9 mouse cellular contexts compared by ENCODE assay signal in genomic region chr17:66416841-66417313, GRCm38 (mm10). TPM values are rescaled to one million over a fixed set of nuclear protein-coding genes. Genes with fewer than 3 reads are reported as not detected.
DNase-seq lines count a peak whose midpoint lies in the region; ATAC-seq and TF ChIP-seq lines count a peak whose summit lies in the region.
"Had no signal": no experiment of that assay in that cellular context is flagged by ENCODE, and none has a peak within 500 bp of the region (broad histone marks: within the 10 kb centered on the region; RNA-seq: fewer than 3 reads in every experiment).

No protein-coding gene starts in this region.

- H3K27ac ChIP-seq in forebrain, embryonic 11.5 days (ENCODE audit: low read depth, low read length), result peak overlapping the region; percentile 78
- no peak overlapping the region for H3K27ac ChIP-seq in intestine, embryonic 16.5 days (ENCODE audit: low read length)
- H3K27ac ChIP-seq in limb, embryonic 11.5 days (replicated peaks; ENCODE audit: low read depth, low read length), result peak overlapping the region; percentile 48
- H3K27ac ChIP-seq: heart, embryonic 15.5 days had no signal

- peaks cover 30% of the 10 kb centered on the region for H3K4me1 ChIP-seq in forebrain, embryonic 11.5 days (replicated peaks; ENCODE audit: control insufficient read depth, insufficient read depth, low read length)
- peaks cover 11% of the 10 kb centered on the region for H3K4me1 ChIP-seq in intestine, embryonic 16.5 days (ENCODE audit: control insufficient read depth, insufficient read depth, low read length)
- H3K4me1 ChIP-seq in limb, embryonic 11.5 days (ENCODE audit: control insufficient read depth, insufficient read depth, low read length), result peaks cover 24% of the 10 kb centered on the region
- H3K4me1 ChIP-seq: heart, embryonic 15.5 days had no signal

- DNase-seq in lung, adult 18-20 months, result peak; percentile 17 to 31
- no peak for DNase-seq in lung, postnatal 25 days (ENCODE audit: low spot score)
- DNase-seq in forebrain, embryonic 11.5 days (ENCODE audit: low spot score), result peak; percentile 64
- peak; percentile 85 for DNase-seq in limb, embryonic 11.5 days (ENCODE audit: low spot score)
- no peak for DNase-seq in spleen, adult 18-20 months
- DNase-seq in heart, postnatal 4 days, result no peak

- no peak for TF ChIP-seq POLR2A in myocyte (IDR thresholded peaks at IDR 0.05; ENCODE audit: insufficient read length, low read depth)

- 14% methylated on average over 14 of the region's 14 CpGs for WGBS in forebrain, embryonic 11.5 days
- WGBS in intestine, embryonic 16.5 days, result 18% methylated on average over 14 of the region's 14 CpGs
- 4% methylated on average over 14 of the region's 14 CpGs for WGBS in limb, embryonic 11.5 days

- H3K4me2 ChIP-seq in forebrain, embryonic 11.5 days (ENCODE audit: low read depth, low read length, severe bottlenecking), result peak overlapping the region; percentile 51
- peak overlapping the region; percentile 40 for H3K4me2 ChIP-seq in intestine, embryonic 16.5 days (ENCODE audit: low read depth, low read length)
- H3K4me2 ChIP-seq in limb, embryonic 11.5 days (ENCODE audit: low read depth, severe bottlenecking), result peak overlapping the region; percentile 47
- H3K4me2 ChIP-seq in myocyte (ENCODE audit: low read depth), result peak overlapping the region; percentile 80
- H3K4me2 ChIP-seq: heart, embryonic 15.5 days had no signal

- no peaks in the 10 kb centered on the region; the same call in 1 of the 2 replicates for H3K27me3 ChIP-seq in forebrain, embryonic 11.5 days (ENCODE audit: control insufficient read depth, insufficient read depth, low read length)
- no peaks in the 10 kb centered on the region for H3K27me3 ChIP-seq in intestine, embryonic 16.5 days (replicated peaks; ENCODE audit: control insufficient read depth, insufficient read depth, low read length)
- no peaks in the 10 kb centered on the region for H3K27me3 ChIP-seq in limb, embryonic 11.5 days (ENCODE audit: control insufficient read depth, insufficient read depth, low read length)
- H3K27me3 ChIP-seq in myocyte (ENCODE audit: control insufficient read depth, insufficient read depth, insufficient read length), result no peaks in the 10 kb centered on the region
- H3K27me3 ChIP-seq: heart, embryonic 15.5 days had no signal

- peak; percentile 55 for ATAC-seq in forebrain, embryonic 11.5 days (replicated peaks; ENCODE audit: low FRiP score)
- peak; percentile 59 for ATAC-seq in intestine, embryonic 16.5 days
- ATAC-seq in limb, embryonic 11.5 days (ENCODE audit: insufficient number of reproducible peaks, low FRiP score, low TSS enrichment, low read depth), result peak; percentile 84

- no peaks in the 10 kb centered on the region for H3K36me3 ChIP-seq in forebrain, embryonic 11.5 days (ENCODE audit: control insufficient read depth, insufficient read depth, low read length)
- no peaks in the 10 kb centered on the region for H3K36me3 ChIP-seq in intestine, embryonic 16.5 days (ENCODE audit: control insufficient read depth, insufficient read depth, low read length)
- no peaks in the 10 kb centered on the region for H3K36me3 ChIP-seq in limb, embryonic 11.5 days (ENCODE audit: control insufficient read depth, insufficient read depth, low read length)
- no peaks in the 10 kb centered on the region for H3K36me3 ChIP-seq in myocyte (ENCODE audit: control insufficient read depth, insufficient read depth)
- H3K36me3 ChIP-seq: heart, embryonic 15.5 days had no signal

- no peak overlapping the region for H3ac ChIP-seq in myocyte (ENCODE audit: control insufficient read depth, insufficient read length)

- H3K79me2 ChIP-seq in myocyte (ENCODE audit: control insufficient read depth, insufficient read depth), result peaks cover 4% of the 10 kb centered on the region

- peak overlapping the region; percentile 14; the same call in 1 of the 2 replicates for H3K4me3 ChIP-seq in forebrain, embryonic 11.5 days (ENCODE audit: low read depth, low read length)
- peak overlapping the region; percentile 31 for H3K4me3 ChIP-seq in intestine, embryonic 16.5 days (ENCODE audit: low read length)
- peak overlapping the region; percentile 14; the same call in 1 of the 2 replicates for H3K4me3 ChIP-seq in limb, embryonic 11.5 days (ENCODE audit: low read depth, low read length)
- peak overlapping the region; percentile 4 for H3K4me3 ChIP-seq in myocyte
- H3K4me3 ChIP-seq: heart, embryonic 15.5 days had no signal

- H3K9me3 ChIP-seq in forebrain, embryonic 11.5 days (ENCODE audit: control insufficient read depth, low read length), result no peaks in the 10 kb centered on the region
- no peaks in the 10 kb centered on the region for H3K9me3 ChIP-seq in intestine, embryonic 16.5 days (ENCODE audit: control insufficient read depth, low read length)
- no peaks in the 10 kb centered on the region for H3K9me3 ChIP-seq in limb, embryonic 11.5 days (ENCODE audit: control insufficient read depth, low read length)
- H3K9me3 ChIP-seq: heart, embryonic 15.5 days had no signal

- peak overlapping the region; percentile 12; the same call in 1 of the 2 replicates for H3K9ac ChIP-seq in forebrain, embryonic 11.5 days (ENCODE audit: low read length)
- H3K9ac ChIP-seq in intestine, embryonic 16.5 days (ENCODE audit: low read depth, low read length), result peak overlapping the region; percentile 29; the same call in 1 of the 2 replicates
- no peak overlapping the region for H3K9ac ChIP-seq in limb, embryonic 11.5 days (ENCODE audit: low read length)
- H3K9ac ChIP-seq: heart, embryonic 15.5 days had no signal

TF ChIP-seq in myocyte, 11 proteins besides CTCF, POLR2A, EP300 and RAD21:
- TF ChIP-seq MYOD1 (IDR thresholded peaks at IDR 0.05; ENCODE audit: control insufficient read depth in 1 of 3, insufficient read length in 2 of 3, low read depth in 2 of 3), result no peak
- TF ChIP-seq E2F4 (IDR thresholded peaks at IDR 0.05; ENCODE audit: insufficient read depth), result no peak
- no peak for TF ChIP-seq SRF (IDR thresholded peaks at IDR 0.05; ENCODE audit: control insufficient read depth, insufficient read length, low read depth)
- TF ChIP-seq REST (IDR thresholded peaks at IDR 0.05; ENCODE audit: insufficient read depth, insufficient read length), result no peak
- TF ChIP-seq MYOG (IDR thresholded peaks at IDR 0.05; ENCODE audit: control insufficient read depth in 1 of 3, insufficient read depth in 1 of 3, insufficient read length in 2 of 3, low read depth in 2 of 3), result no peak
- no peak for TF ChIP-seq TCF12 (IDR thresholded peaks at IDR 0.05; ENCODE audit: insufficient read depth, poor library complexity, severe bottlenecking)
- TF ChIP-seq CEBPB (IDR thresholded peaks at IDR 0.05; ENCODE audit: insufficient read depth, poor library complexity, severe bottlenecking), result no peak
- TF ChIP-seq POLR2AphosphoS2 (IDR thresholded peaks at IDR 0.05; ENCODE audit: insufficient read length, low read depth), result no peak
- TF ChIP-seq USF1 (IDR thresholded peaks at IDR 0.05; ENCODE audit: low read depth), result no peak
- no peak for TF ChIP-seq MAX (IDR thresholded peaks at IDR 0.05; ENCODE audit: low read depth)
- TF ChIP-seq TCF3 (IDR thresholded peaks at IDR 0.05; ENCODE audit: insufficient read length, low read depth), result no peak
TF ChIP-seq in myocyte: peak in this region for 0.

RNA-seq across cellular contexts. Expression of gene Mtcl1, which starts 32.7 kb away (rescaled TPM):
- polyA plus RNA-seq in forebrain, embryonic 11.5 days (2014; fragmentation: Nextera tagmentation; extraction: Ambion mirVana), result 40.0 and 47.3 TPM in 2 replicates
- polyA plus RNA-seq in intestine, embryonic 16.5 days (2015; fragmentation: Nextera tagmentation; extraction: Ambion mirVana), result 4.0 and 4.1 TPM in 2 replicates
- polyA plus RNA-seq in limb, embryonic 11.5 days (2014; fragmentation: Nextera tagmentation; extraction: Ambion mirVana), result 5.7 TPM in 2 replicates
- 18.3 TPM for polyA plus RNA-seq in myocyte (2012; fragmentation: generic; extraction: Trizol)
- total RNA-seq in heart, postnatal 4 days (2021), result 1 to 10 TPM; 4.9 to 5.4 TPM

Comparison
In these comparisons a context has a peak if more than half of its experiments do, and no peak if none do; other contexts are left out.
1. DNase-seq: peak in lung, adult 18-20 months (2 of 2), forebrain, embryonic 11.5 days (single experiment) and limb, embryonic 11.5 days (single experiment); none in lung, postnatal 25 days (single experiment), spleen, adult 18-20 months (0 of 2) and heart, postnatal 4 days (single experiment).
2. Peak in every context shown above with its lines, with median percentiles within 50 percentile points of each other: ATAC-seq, H3K4me2 ChIP-seq and H3K4me3 ChIP-seq.